Mouse (Mus musculus) heart, embryonic 10.5 days (tissue): ENCODE measurements around the gene Tbc1d10a. TPM values are rescaled to one million over a fixed set of nuclear protein-coding genes. Genes with fewer than 3 reads are reported as not detected.

Experiments
- DNase-seq: peaks from one replicate; pipeline ENCODE4 v3.0.0-alpha.2; 2017; ENCODE audit warnings: low spot score
- H3K27ac ChIP-seq: fragments of 300-500 bp; sonication (generic); 2 replicates; pipeline ENCODE4 v1.5.1; 2016; ENCODE audit warnings: mild to moderate bottlenecking
- H3K27me3 ChIP-seq: fragments of 300-500 bp; sonication (generic); 2 replicates; pipeline ENCODE4 v1.6.1; 2016; ENCODE audit warnings: mild to moderate bottlenecking; ENCODE audit not compliant: poor library complexity, insufficient read depth, severe bottlenecking
- H3K36me3 ChIP-seq: fragments of 300-500 bp; sonication (generic); 2 replicates; pipeline ENCODE4 v1.6.1; 2016; ENCODE audit warnings: mild to moderate bottlenecking, moderate library complexity
- H3K4me1 ChIP-seq: fragments of 300-500 bp; sonication (generic); 2 replicates; pipeline ENCODE4 v1.6.1; 2016; ENCODE audit warnings: mild to moderate bottlenecking
- H3K4me3 ChIP-seq: fragments of 300-500 bp; sonication (generic); 2 replicates; pipeline ENCODE4 v1.5.1; 2016; ENCODE audit warnings: mild to moderate bottlenecking, moderate library complexity
- H3K9me3 ChIP-seq: fragments of 300-500 bp; sonication (generic); 2 replicates; pipeline ENCODE4 v1.6.1; 2016; ENCODE audit warnings: mild to moderate bottlenecking, moderate library complexity
- WGBS: fragments of 180-500 bp; shearing (Covaris S2); methylation state at CpG from one replicate; pipeline ENCODE4 v1.1.7; 2016; 5-methylcytosine and 5-hydroxymethylcytosine counted together
- polyA plus RNA-seq: library from polyadenylated mRNA; unstranded; fragments of >200 nt; fragmentation: Nextera tagmentation; extraction: Ambion mirVana; gene quantifications from 2 replicates; pipeline ENCODE4 v1.2.1, GENCODE M21; 2016

Tbc1d10a gene
- polyA plus RNA-seq, 1 experiment from 2014 or later = 22.0 TPM

GRCm38 (mm10) chr11:4237389-4237912 lies 50.9 kb downstream of the Tbc1d10a start:
- Histone ChIP-seq H3K27ac (no peak overlapping the region), H3K36me3 (no peaks in the 10 kb centered on the region), H3K4me1 (0 out of 2 replicates have a peak, but pooled peaks cover 4% of the 10 kb centered on the region), H3K4me3 (no peak overlapping the region), H3K27me3 (peaks cover 8% of the 10 kb centered on the region; the same call in 1 of the 2 replicates), H3K9me3 (no peaks in the 10 kb centered on the region)
- no peak for DNase-seq
- WGBS = 77% methylated on average over 18 of the region's 18 CpGs

- no peak overlapping the region for H3K4me3 ChIP-seq
- H3K9me3 ChIP-seq = no peaks in the 10 kb centered on the region
- H3K4me1 ChIP-seq = no peaks in the 10 kb centered on the region
- no peak overlapping the region for H3K27ac ChIP-seq
- peaks cover 8% of the 10 kb centered on the region; the same call in 1 of the 2 replicates for H3K27me3 ChIP-seq
- no peak for DNase-seq
- 84% methylated on average over 6 of the region's 6 CpGs for WGBS
- H3K36me3 ChIP-seq = no peaks in the 10 kb centered on the region
Measured at GRCm38 (mm10) chr11:4238167-4238566, 51.6 kb downstream of the Tbc1d10a start.

DNA sequence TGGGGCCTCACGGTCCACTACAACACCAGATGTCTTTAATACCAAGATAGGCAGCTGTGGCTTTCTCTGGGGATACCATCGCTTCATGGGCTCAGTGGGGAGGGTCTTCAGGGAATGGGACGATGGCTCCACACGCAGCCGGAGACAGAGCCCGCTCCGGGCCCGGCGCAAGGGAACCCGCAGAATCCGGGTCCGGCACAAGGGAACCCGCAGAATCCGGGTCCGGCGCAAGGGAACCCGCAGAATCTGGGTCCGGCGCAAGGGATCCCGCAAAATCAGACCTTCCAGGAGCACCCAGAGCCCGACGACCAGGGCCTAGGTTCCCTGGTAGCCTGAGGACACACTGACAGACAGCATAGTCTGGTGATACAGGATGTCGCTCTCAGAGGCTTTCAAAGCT lies 53.1 kb downstream of the Tbc1d10a start:
- Histone ChIP-seq H3K4me3 (no peak overlapping the region), H3K4me1 (no peaks in the 10 kb centered on the region), H3K27me3 (peaks cover 8% of the 10 kb centered on the region; the same call in 1 of the 2 replicates), H3K36me3 (no peaks in the 10 kb centered on the region), H3K9me3 (no peaks in the 10 kb centered on the region), H3K27ac (no peak overlapping the region)
- no peak for DNase-seq
- WGBS = 84% methylated on average over 23 of the region's 23 CpGs

- no peak overlapping the region for H3K4me3 ChIP-seq
- DNase-seq = no peak
Measured at GRCm38 (mm10) chr11:4240151-4240550, 53.6 kb downstream of the Tbc1d10a start.

GRCm38 (mm10) chr11:4241180-4241579 lies 54.6 kb downstream of the Tbc1d10a start:
- H3K36me3 ChIP-seq = no peaks in the 10 kb centered on the region
- no peak overlapping the region for H3K27ac ChIP-seq
- H3K4me1 ChIP-seq = no peaks in the 10 kb centered on the region
- no peak for DNase-seq
- H3K27me3 ChIP-seq = peaks cover 8% of the 10 kb centered on the region; the same call in 1 of the 2 replicates
- no peak overlapping the region for H3K4me3 ChIP-seq
- no peaks in the 10 kb centered on the region for H3K9me3 ChIP-seq
- WGBS = 81% methylated on average over 4 of the region's 4 CpGs

More at GRCm38 (mm10) chr11:4240151-4240550, 53.6 kb downstream of the Tbc1d10a start:
- 74% methylated on average over 7 of the region's 7 CpGs for WGBS
- Histone ChIP-seq H3K4me1 (no peaks in the 10 kb centered on the region), H3K27me3 (peaks cover 8% of the 10 kb centered on the region; the same call in 1 of the 2 replicates), H3K36me3 (no peaks in the 10 kb centered on the region), H3K9me3 (no peaks in the 10 kb centered on the region), H3K27ac (no peak overlapping the region)

- no peaks in the 10 kb centered on the region for H3K36me3 ChIP-seq
- no peak overlapping the region for H3K27ac ChIP-seq
- no peaks in the 10 kb centered on the region for H3K27me3 ChIP-seq
- no peak for DNase-seq
- H3K4me1 ChIP-seq = no peaks in the 10 kb centered on the region
- no peak overlapping the region for H3K4me3 ChIP-seq
- H3K9me3 ChIP-seq = no peaks in the 10 kb centered on the region
- 76% methylated on average over 6 of the region's 6 CpGs for WGBS
Measured at GRCm38 (mm10) chr11:4246126-4246525, 59.5 kb downstream of the Tbc1d10a start.

GRCm38 (mm10) chr11:4246623-4247022 lies 60.0 kb downstream of the Tbc1d10a start:
- Histone ChIP-seq H3K27ac (no peak overlapping the region), H3K9me3 (no peaks in the 10 kb centered on the region), H3K4me3 (no peak overlapping the region), H3K27me3 (no peaks in the 10 kb centered on the region), H3K36me3 (no peaks in the 10 kb centered on the region), H3K4me1 (no peaks in the 10 kb centered on the region)
- DNase-seq = no peak
- 66% methylated on average over 4 of the region's 4 CpGs for WGBS

GRCm38 (mm10) chr11:4247201-4247959 lies 60.8 kb downstream of the Tbc1d10a start:
- no peaks in the 10 kb centered on the region for H3K4me1 ChIP-seq
- H3K27me3 ChIP-seq = no peaks in the 10 kb centered on the region
- H3K4me3 ChIP-seq = no peak overlapping the region
- no peak overlapping the region for H3K27ac ChIP-seq
- DNase-seq = no peak
- no peaks in the 10 kb centered on the region for H3K9me3 ChIP-seq
- H3K36me3 ChIP-seq = no peaks in the 10 kb centered on the region
- 75% methylated on average over 14 of the region's 14 CpGs for WGBS

DNA sequence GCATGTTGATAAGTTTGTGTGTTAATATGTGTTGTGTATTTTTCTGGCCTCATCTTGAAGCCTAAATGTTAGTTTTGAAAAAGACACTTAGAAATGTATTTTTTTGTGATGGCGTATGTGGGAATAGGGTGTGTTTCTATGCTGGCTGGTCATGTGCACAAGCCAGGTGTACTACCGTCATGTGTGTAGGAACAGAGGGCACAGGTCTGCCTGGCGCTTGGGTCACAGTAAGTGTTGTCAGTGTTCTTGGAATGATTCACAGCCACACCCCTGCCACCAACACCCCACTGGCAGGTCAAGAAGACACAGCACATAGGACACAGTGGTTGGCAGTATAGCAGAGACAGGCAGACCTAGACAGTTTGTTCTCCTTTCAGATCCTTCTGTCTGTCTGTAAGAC lies 62.6 kb downstream of the Tbc1d10a start:
- H3K9me3 ChIP-seq = no peaks in the 10 kb centered on the region
- no peaks in the 10 kb centered on the region for H3K36me3 ChIP-seq
- no peaks in the 10 kb centered on the region for H3K27me3 ChIP-seq
- no peak overlapping the region for H3K4me3 ChIP-seq
- no peaks in the 10 kb centered on the region for H3K4me1 ChIP-seq
- H3K27ac ChIP-seq = no peak overlapping the region
- WGBS = 89% methylated on average over 3 of the region's 3 CpGs
- DNase-seq = no peak

GRCm38 (mm10) chr11:4250290-4250689 lies 63.7 kb downstream of the Tbc1d10a start:
- Histone ChIP-seq H3K27me3 (no peaks in the 10 kb centered on the region), H3K36me3 (no peaks in the 10 kb centered on the region), H3K27ac (no peak overlapping the region), H3K4me3 (no peak overlapping the region), H3K9me3 (no peaks in the 10 kb centered on the region), H3K4me1 (no peaks in the 10 kb centered on the region)
- 72% methylated on average over 7 of the region's 7 CpGs for WGBS
- no peak for DNase-seq

- WGBS = 72% methylated on average over 3 of the region's 3 CpGs
- H3K4me3 ChIP-seq = no peak overlapping the region
- no peak for DNase-seq
- no peaks in the 10 kb centered on the region for H3K27me3 ChIP-seq
- H3K4me1 ChIP-seq = no peaks in the 10 kb centered on the region
- no peaks in the 10 kb centered on the region for H3K36me3 ChIP-seq
- no peak overlapping the region for H3K27ac ChIP-seq
- H3K9me3 ChIP-seq = no peaks in the 10 kb centered on the region
Measured at GRCm38 (mm10) chr11:4251376-4251775, 64.8 kb downstream of the Tbc1d10a start.

GRCm38 (mm10) chr11:4252886-4253285 lies 66.3 kb downstream of the Tbc1d10a start:
- H3K27ac ChIP-seq = no peak overlapping the region
- no peaks in the 10 kb centered on the region for H3K4me1 ChIP-seq
- H3K4me3 ChIP-seq = no peak overlapping the region
- no peaks in the 10 kb centered on the region for H3K36me3 ChIP-seq
- no peak for DNase-seq
- WGBS = 77% methylated on average over 2 of the region's 2 CpGs
- H3K27me3 ChIP-seq = no peaks in the 10 kb centered on the region
- no peaks in the 10 kb centered on the region for H3K9me3 ChIP-seq

- Histone ChIP-seq H3K27me3 (peaks cover 11% of the 10 kb centered on the region), H3K36me3 (no peaks in the 10 kb centered on the region), H3K4me1 (peaks cover 22% of the 10 kb centered on the region), H3K27ac (no peak within 1 kb of the TSS), H3K9me3 (no peaks in the 10 kb centered on the region), H3K4me3 (no peak within 1 kb of the TSS)
- no peak for DNase-seq
- 62% methylated on average over 11 of the region's 11 CpGs for WGBS
Measured at GRCm38 (mm10) chr11:4256846-4257607, 70.4 kb downstream of the Tbc1d10a start, which contains the start of gene Lif. Gene Lif (plus strand): TSS chr11:4257557.
